Mouse (Mus musculus) forebrain, embryonic 12.5 days (tissue): ENCODE data around the gene Tldc1. TPM values are rescaled to one million over a fixed set of nuclear protein-coding genes. Genes with fewer than 3 reads are reported as not detected.

Source experiments
- ATAC-seq: fragments of 200-750 bp; cut with Nextera tagmentation; 2 replicates; pipeline ENCODE4 v1.8.0; 2017; ENCODE audit warnings: moderate TSS enrichment; ENCODE audit not compliant: low FRiP score
- H3K27ac ChIP-seq: fragments of 300-500 bp; sonication (generic); 2 replicates; pipeline ENCODE4 v1.5.1; 2016; ENCODE audit warnings: mild to moderate bottlenecking
- H3K27me3 ChIP-seq: fragments of 300-500 bp; sonication (generic); 2 replicates; pipeline ENCODE4 v1.6.1; 2016; ENCODE audit warnings: mild to moderate bottlenecking
- H3K36me3 ChIP-seq: fragments of 300-500 bp; sonication (generic); replicated peaks from 2 replicates; pipeline ENCODE4 v1.6.1; 2016; ENCODE audit warnings: mild to moderate bottlenecking
- H3K4me1 ChIP-seq: fragments of 300-500 bp; sonication (generic); 2 replicates; pipeline ENCODE4 v1.6.1; 2016
- H3K4me2 ChIP-seq: fragments of 300-500 bp; sonication (generic); 2 replicates; pipeline ENCODE4 v1.6.1; 2016; ENCODE audit warnings: mild to moderate bottlenecking, moderate library complexity
- H3K4me3 ChIP-seq: fragments of 300-500 bp; sonication (generic); replicated peaks from 2 replicates; pipeline ENCODE4 v1.5.1; 2016; ENCODE audit warnings: mild to moderate bottlenecking
- H3K9ac ChIP-seq: fragments of 300-500 bp; sonication (generic); 2 replicates; pipeline ENCODE4 v1.6.1; 2016; ENCODE audit warnings: mild to moderate bottlenecking
- H3K9me3 ChIP-seq: fragments of 300-500 bp; sonication (generic); 2 replicates; pipeline ENCODE4 v1.6.1; 2016
- WGBS: fragments of 180-500 bp; shearing (Covaris S2); methylation state at CpG from one replicate; pipeline ENCODE4 v1.1.7; 2016; 5-methylcytosine and 5-hydroxymethylcytosine counted together
- polyA plus RNA-seq: library from polyadenylated mRNA; unstranded; fragments of >200 nt; fragmentation: Nextera tagmentation; extraction: Ambion mirVana; gene quantifications from 2 replicates; pipeline ENCODE4 v1.2.1, GENCODE M21; 2016

Gene Tldc1
- polyA plus RNA-seq, 1 experiment from 2014 or later, result 10.9 TPM

DNA sequence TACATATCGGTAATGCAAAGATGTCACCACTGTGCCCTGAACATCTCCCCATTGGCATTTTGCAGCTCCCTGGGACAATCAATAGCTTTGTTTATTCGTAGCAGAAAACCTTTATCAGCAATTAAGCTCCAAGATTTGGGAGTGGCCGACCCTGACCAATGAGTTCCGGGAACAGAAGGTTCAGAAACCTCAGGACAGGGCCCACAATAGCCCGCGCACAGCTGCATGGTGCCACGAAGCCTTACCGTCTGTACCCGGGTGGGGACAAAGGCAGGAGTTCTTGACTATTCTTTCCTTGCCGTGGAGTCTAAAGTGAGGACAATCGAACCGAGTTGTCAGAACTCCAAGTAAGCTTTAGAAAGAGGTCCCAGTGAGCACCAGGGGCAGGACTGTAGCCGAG is 46.1 kb downstream of the Tldc1 start:
- no peak for ATAC-seq
- Histone ChIP-seq H3K4me3 (no peak overlapping the region), H3K9me3 (no peaks in the 10 kb centered on the region), H3K9ac (no peak overlapping the region), H3K36me3 (no peaks in the 10 kb centered on the region), H3K27me3 (0 out of 2 replicates have a peak, but pooled peaks cover 7% of the 10 kb centered on the region), H3K4me2 (no peak overlapping the region), H3K4me1 (no peaks in the 10 kb centered on the region), H3K27ac (no peak overlapping the region)
- WGBS, result 74% methylated on average over 13 of the region's 13 CpGs

DNA sequence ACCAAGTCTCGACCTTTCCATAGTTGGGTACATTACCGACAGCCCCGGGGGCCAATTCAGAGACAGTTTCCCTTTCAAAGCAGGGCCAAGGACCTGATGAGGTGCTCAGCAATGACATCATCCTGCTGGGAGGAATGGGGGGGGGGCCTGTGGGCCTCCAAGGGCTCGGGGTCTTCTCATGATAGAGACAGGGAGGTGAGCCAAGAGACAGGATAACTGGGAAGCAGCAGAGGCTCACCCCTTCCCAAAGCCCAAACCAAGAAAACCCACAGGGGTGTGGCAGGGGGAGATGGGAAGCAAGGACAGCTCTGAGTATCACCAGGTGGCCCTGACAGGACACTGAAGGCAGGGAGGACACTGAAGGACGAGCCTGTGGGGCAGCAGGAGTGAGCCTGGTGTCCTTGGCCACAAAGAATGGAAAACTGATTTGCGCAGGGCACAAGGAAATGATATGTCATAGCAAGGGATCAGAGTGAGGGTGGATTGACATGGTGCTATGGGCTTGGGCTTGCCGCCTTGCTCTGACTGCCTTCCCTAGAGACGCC is 49.8 kb downstream of the Tldc1 start:
- no peak overlapping the region for H3K27ac ChIP-seq
- H3K4me3 ChIP-seq, result no peak overlapping the region
- no peaks in the 10 kb centered on the region for H3K36me3 ChIP-seq
- H3K4me2 ChIP-seq, result no peak overlapping the region
- WGBS, result 89% methylated on average over 8 of the region's 8 CpGs
- no peaks in the 10 kb centered on the region for H3K9me3 ChIP-seq
- no peaks in the 10 kb centered on the region for H3K4me1 ChIP-seq
- H3K27me3 ChIP-seq, result 0 out of 2 replicates have a peak, but pooled peaks cover 7% of the 10 kb centered on the region
- ATAC-seq, result no peak
- no peak overlapping the region for H3K9ac ChIP-seq

DNA sequence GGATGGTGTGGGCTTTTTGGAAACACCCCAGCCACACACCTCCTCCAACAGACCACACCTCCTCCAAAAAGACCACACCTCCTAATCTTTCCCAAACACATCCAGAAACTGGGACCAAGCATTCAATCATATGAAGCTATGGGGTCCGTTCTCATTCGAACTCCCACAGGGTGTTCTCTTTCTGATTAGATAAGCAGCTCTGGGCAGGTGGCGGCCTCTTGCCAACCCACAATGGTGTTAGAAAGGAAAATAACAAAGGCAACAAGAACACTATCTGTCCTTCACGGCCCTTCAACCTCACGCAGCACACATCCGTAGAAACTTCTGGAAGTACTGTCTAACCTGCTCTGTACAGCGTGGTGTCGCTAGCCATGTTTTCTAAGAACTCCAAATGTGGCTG is 51.1 kb downstream of the Tldc1 start:
- Histone ChIP-seq H3K9me3 (no peaks in the 10 kb centered on the region), H3K4me1 (no peaks in the 10 kb centered on the region), H3K9ac (no peak overlapping the region), H3K4me2 (no peak overlapping the region), H3K27ac (no peak overlapping the region), H3K4me3 (no peak overlapping the region), H3K27me3 (0 out of 2 replicates have a peak, but pooled peaks cover 4% of the 10 kb centered on the region), H3K36me3 (no peaks in the 10 kb centered on the region)
- 95% methylated on average over 8 of the region's 8 CpGs for WGBS
- ATAC-seq, result no peak

- no peaks in the 10 kb centered on the region for H3K36me3 ChIP-seq
- WGBS, result 80% methylated on average over 6 of the region's 6 CpGs
- H3K27me3 ChIP-seq, result 0 out of 2 replicates have a peak, but pooled peaks cover 4% of the 10 kb centered on the region
- no peak for ATAC-seq
- no peak overlapping the region for H3K4me2 ChIP-seq
- no peaks in the 10 kb centered on the region for H3K9me3 ChIP-seq
- no peaks in the 10 kb centered on the region for H3K4me1 ChIP-seq
- H3K27ac ChIP-seq, result no peak overlapping the region
- H3K9ac ChIP-seq, result no peak overlapping the region
- no peak overlapping the region for H3K4me3 ChIP-seq
These were observed 53.6 kb downstream of the Tldc1 start for GRCm38 (mm10) chr8:119724596-119724995.

DNA sequence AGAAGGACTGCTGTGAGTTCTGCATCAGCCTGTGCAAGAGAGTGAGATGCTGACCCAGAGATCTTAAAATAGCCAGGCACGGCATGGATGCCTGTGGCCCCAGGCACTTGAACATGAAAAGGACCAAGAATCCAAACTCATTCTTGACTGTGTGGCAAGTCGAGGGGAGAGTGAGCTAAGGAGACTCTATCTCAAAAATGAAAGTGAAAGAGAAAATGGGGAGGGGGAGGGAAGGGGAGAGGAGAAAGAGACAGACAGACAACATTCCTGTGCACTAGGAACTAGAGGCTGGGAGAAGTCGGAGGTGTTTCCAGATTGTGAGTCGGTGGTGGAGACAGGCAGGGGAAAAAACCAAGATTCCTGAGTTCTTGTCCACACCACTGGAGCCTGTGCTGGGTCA is 54.5 kb downstream of the Tldc1 start:
- 0 out of 2 replicates have a peak, but pooled peaks cover 4% of the 10 kb centered on the region for H3K27me3 ChIP-seq
- no peaks in the 10 kb centered on the region for H3K36me3 ChIP-seq
- no peak overlapping the region for H3K4me3 ChIP-seq
- 76% methylated on average over 4 of the region's 4 CpGs for WGBS
- H3K4me1 ChIP-seq, result no peaks in the 10 kb centered on the region
- no peaks in the 10 kb centered on the region for H3K9me3 ChIP-seq
- no peak overlapping the region for H3K4me2 ChIP-seq
- no peak for ATAC-seq
- no peak overlapping the region for H3K27ac ChIP-seq
- H3K9ac ChIP-seq, result no peak overlapping the region

DNA sequence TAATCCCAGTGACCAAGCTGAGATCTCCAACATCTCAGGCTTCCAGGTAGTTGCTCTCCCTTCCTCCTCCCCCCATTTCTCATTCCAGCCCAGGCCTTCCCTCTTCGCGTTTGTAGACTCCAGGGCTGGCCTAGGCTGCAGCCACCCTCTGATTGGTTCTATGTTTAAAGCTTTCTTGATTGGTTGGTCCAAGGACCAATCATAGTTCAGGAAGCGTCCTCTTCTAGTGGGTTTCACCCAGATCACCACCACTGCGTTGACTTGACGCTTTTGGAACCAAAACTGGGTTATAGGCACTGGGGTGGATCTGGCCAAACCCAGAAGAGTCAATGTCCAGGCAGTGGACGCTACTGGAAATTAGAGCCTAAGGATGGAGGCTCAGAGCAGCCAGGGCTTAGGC is 55.9 kb downstream of the Tldc1 start:
- Histone ChIP-seq H3K27me3 (no peaks in the 10 kb centered on the region), H3K36me3 (no peaks in the 10 kb centered on the region), H3K27ac (no peak overlapping the region), H3K9me3 (no peaks in the 10 kb centered on the region), H3K4me1 (no peaks in the 10 kb centered on the region), H3K9ac (no peak overlapping the region), H3K4me3 (no peak overlapping the region), H3K4me2 (no peak overlapping the region)
- no peak for ATAC-seq
- WGBS, result 64% methylated on average over 6 of the region's 6 CpGs

GRCm38 (mm10) chr8:119719011-119719501 is 59.2 kb downstream of the Tldc1 start:
- ATAC-seq, result no peak
- Histone ChIP-seq H3K4me1 (no peaks in the 10 kb centered on the region), H3K36me3 (no peaks in the 10 kb centered on the region), H3K27ac (no peak overlapping the region), H3K9ac (no peak overlapping the region), H3K27me3 (no peaks in the 10 kb centered on the region), H3K9me3 (no peaks in the 10 kb centered on the region), H3K4me3 (no peak overlapping the region), H3K4me2 (no peak overlapping the region)
- WGBS, result 76% methylated on average over 12 of the region's 12 CpGs

- H3K27me3 ChIP-seq, result no peaks in the 10 kb centered on the region
- H3K36me3 ChIP-seq, result no peaks in the 10 kb centered on the region
- no peak for ATAC-seq
- H3K4me1 ChIP-seq, result no peaks in the 10 kb centered on the region
- no peak overlapping the region for H3K27ac ChIP-seq
- H3K4me3 ChIP-seq, result no peak overlapping the region
- no peaks in the 10 kb centered on the region for H3K9me3 ChIP-seq
- H3K4me2 ChIP-seq, result no peak overlapping the region
- no peak overlapping the region for H3K9ac ChIP-seq
- 64% methylated on average over 9 of the region's 9 CpGs for WGBS
These were observed 60.5 kb downstream of the Tldc1 start for GRCm38 (mm10) chr8:119717765-119718164.

- H3K4me2 ChIP-seq, result no peak overlapping the region
- H3K4me1 ChIP-seq, result no peaks in the 10 kb centered on the region
- no peaks in the 10 kb centered on the region for H3K9me3 ChIP-seq
- no peaks in the 10 kb centered on the region for H3K36me3 ChIP-seq
- ATAC-seq, result no peak
- H3K27ac ChIP-seq, result no peak overlapping the region
- no peak overlapping the region for H3K4me3 ChIP-seq
- no peaks in the 10 kb centered on the region for H3K27me3 ChIP-seq
- no peak overlapping the region for H3K9ac ChIP-seq
These were observed 61.4 kb downstream of the Tldc1 start for GRCm38 (mm10) chr8:119716730-119717299.

GRCm38 (mm10) chr8:119715221-119715620 is 63.0 kb downstream of the Tldc1 start:
- no peak for ATAC-seq
- Histone ChIP-seq H3K4me3 (no peak overlapping the region), H3K36me3 (no peaks in the 10 kb centered on the region), H3K9me3 (no peaks in the 10 kb centered on the region), H3K4me1 (no peaks in the 10 kb centered on the region), H3K27ac (no peak overlapping the region), H3K9ac (no peak overlapping the region), H3K4me2 (no peak overlapping the region), H3K27me3 (no peaks in the 10 kb centered on the region)
- 78% methylated on average over 12 of the region's 12 CpGs for WGBS

DNA sequence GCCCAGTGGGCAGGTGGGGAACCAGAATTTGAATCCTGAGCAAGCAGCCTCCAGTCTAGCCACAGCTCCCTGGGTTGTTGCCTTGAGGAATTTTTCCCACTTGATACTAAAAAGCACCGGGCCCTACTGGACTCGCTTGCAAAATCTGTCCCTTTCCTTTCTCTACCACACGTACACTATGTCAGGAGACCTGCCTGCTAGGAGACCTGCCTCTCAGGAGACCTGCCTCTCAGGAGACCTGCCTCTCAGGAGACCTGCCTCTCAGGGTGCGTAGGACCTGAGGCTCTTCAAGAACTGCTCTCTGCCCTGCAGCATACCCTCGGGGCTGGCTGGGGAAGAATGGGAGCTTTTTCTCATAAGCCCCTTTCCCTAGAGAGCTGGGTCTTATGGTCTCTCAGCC is 64.8 kb downstream of the Tldc1 start:
- Histone ChIP-seq H3K4me1 (peaks cover 9% of the 10 kb centered on the region; the same call in 1 of the 2 replicates), H3K9me3 (no peaks in the 10 kb centered on the region), H3K27ac (no peak overlapping the region), H3K9ac (no peak overlapping the region), H3K4me3 (no peak overlapping the region), H3K27me3 (no peaks in the 10 kb centered on the region), H3K4me2 (no peak overlapping the region), H3K36me3 (no peaks in the 10 kb centered on the region)
- WGBS, result 79% methylated on average over 5 of the region's 5 CpGs
- no peak for ATAC-seq

DNA sequence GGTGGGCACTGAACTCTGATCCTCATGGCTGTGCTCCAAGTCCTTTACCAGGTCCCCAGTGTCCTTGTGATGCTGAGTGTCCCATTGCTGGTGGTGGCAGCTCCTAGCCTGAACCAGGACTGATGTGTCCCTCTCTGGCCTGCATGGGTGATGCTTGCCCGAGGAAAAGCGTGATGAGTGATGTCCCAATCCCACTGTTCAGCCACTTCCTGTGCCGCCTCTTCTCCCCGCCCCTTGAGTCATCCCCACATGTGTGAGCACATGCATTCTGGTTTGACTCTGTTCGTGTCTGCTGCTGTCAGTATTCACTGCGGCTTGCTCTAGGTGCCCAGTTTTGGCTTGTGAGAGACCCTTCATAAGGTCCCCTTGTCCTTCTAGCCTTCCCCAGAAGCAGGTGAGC is 66.0 kb downstream of the Tldc1 start:
- H3K4me3 ChIP-seq, result no peak overlapping the region
- no peak overlapping the region for H3K4me2 ChIP-seq
- no peaks in the 10 kb centered on the region for H3K9me3 ChIP-seq
- 82% methylated on average over 6 of the region's 6 CpGs for WGBS
- H3K4me1 ChIP-seq, result peaks cover 9% of the 10 kb centered on the region; the same call in 1 of the 2 replicates
- no peak for ATAC-seq
- H3K36me3 ChIP-seq, result no peaks in the 10 kb centered on the region
- no peaks in the 10 kb centered on the region for H3K27me3 ChIP-seq
- no peak overlapping the region for H3K27ac ChIP-seq
- H3K9ac ChIP-seq, result no peak overlapping the region
